Mouse (Mus musculus) liver, embryonic 14.5 days (tissue): ENCODE measurements around the gene Gabarap.

Source experiments
- CTCF ChIP-seq: IDR thresholded peaks from 2 replicates; pipeline ENCODE4 v1.5.1; 2016; ENCODE audit warnings: antibody characterized with exemption, low read depth, control low read depth
- EP300 ChIP-seq: IDR thresholded peaks from 2 replicates; pipeline ENCODE4 v1.6.1; 2016; ENCODE audit warnings: antibody characterized with exemption, low read depth

GRCm38 (mm10) chr11:69979827-69980195 lies 11.1 kb upstream of the Gabarap start:
- TF ChIP-seq EP300: no peak
- TF ChIP-seq CTCF: no peak
